Mouse (Mus musculus) intestine, embryonic 16.5 days (tissue): ENCODE measurements around the gene Rrnad1. TPM values are rescaled to one million over a fixed set of nuclear protein-coding genes. Genes with fewer than 3 reads are reported as not detected.
A peak's percentile ranks its signal among the peaks of the same experiment; 100 is the strongest.

Source experiments
- ATAC-seq: fragments of 200-750 bp; cut with Nextera tagmentation; 2 replicates; pipeline ENCODE4 v1.8.0; 2017; ENCODE audit warnings: moderate TSS enrichment, moderate library complexity
- H3K27ac ChIP-seq: fragments of 300-500 bp; sonication (generic); 2 replicates; pipeline ENCODE4 v1.5.1; 2014; ENCODE audit warnings: mild to moderate bottlenecking, low read length
- H3K27me3 ChIP-seq: fragments of 300-500 bp; sonication (generic); replicated peaks from 2 replicates; pipeline ENCODE4 v1.6.1; 2014; ENCODE audit warnings: low read length, control low read depth, mixed read lengths; ENCODE audit not compliant: control insufficient read depth, insufficient read depth
- H3K36me3 ChIP-seq: fragments of 300-500 bp; sonication (generic); 2 replicates; pipeline ENCODE4 v1.6.1; 2014; ENCODE audit warnings: low read length, control low read depth; ENCODE audit not compliant: control insufficient read depth, insufficient read depth
- H3K4me1 ChIP-seq: fragments of 300-500 bp; sonication (generic); 2 replicates; pipeline ENCODE4 v1.6.1; 2014; ENCODE audit warnings: low read length, control low read depth, mixed read lengths; ENCODE audit not compliant: control insufficient read depth, insufficient read depth
- H3K4me2 ChIP-seq: fragments of 300-500 bp; sonication (generic); 2 replicates; pipeline ENCODE4 v1.6.1; 2014; ENCODE audit warnings: low read depth, low read length, control low read depth
- H3K4me3 ChIP-seq: fragments of 300-500 bp; sonication (generic); 2 replicates; pipeline ENCODE4 v1.5.1; 2014; ENCODE audit warnings: mild to moderate bottlenecking, low read length
- H3K9ac ChIP-seq: fragments of 300-500 bp; sonication (generic); 2 replicates; pipeline ENCODE4 v1.6.1; 2014; ENCODE audit warnings: low read depth, low read length
- H3K9me3 ChIP-seq: fragments of 300-500 bp; sonication (generic); 2 replicates; pipeline ENCODE4 v1.6.1; 2016; ENCODE audit warnings: low read length, control low read depth; ENCODE audit not compliant: control insufficient read depth
- WGBS: fragments of 180-500 bp; shearing (Covaris S2); extraction: QIAGEN DNeasy Blood & Tissue Kit; methylation state at CpG from one replicate; pipeline ENCODE4 v1.1.7; 2014; 5-methylcytosine and 5-hydroxymethylcytosine counted together
- polyA plus RNA-seq: library from polyadenylated mRNA; unstranded; fragments of >200 nt; fragmentation: Nextera tagmentation; extraction: Ambion mirVana; gene quantifications from 2 replicates; pipeline ENCODE4 v1.2.1, GENCODE M21; 2015

The Rrnad1 gene
- polyA plus RNA-seq, 1 experiment from 2014 or later: 14.2 TPM

DNA sequence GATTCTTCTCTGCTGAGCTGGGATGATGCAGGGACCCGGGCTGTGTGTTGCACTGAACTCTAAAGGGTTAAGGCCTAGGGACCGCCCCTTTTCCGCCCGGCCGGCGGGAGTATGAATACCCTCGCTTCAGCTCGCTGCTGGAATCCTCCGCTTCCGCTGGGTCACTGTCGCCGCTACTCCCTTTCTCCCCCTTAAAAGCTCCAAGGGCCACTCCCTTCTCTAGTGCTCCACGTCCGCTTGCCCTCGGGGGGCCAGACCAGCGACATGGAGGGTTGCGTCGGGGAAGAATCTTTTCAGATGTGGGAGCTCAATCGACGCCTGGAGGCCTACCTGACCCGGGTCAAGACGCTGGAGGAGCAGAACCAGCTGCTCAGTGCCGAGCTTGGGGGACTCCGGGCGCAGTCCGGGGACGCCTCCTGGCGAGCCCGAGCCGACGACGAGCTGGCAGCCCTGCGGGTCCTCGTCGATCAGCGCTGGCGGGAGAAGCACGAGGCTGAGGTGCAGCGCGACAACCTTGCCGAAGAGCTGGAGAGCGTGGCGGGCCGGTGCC is 40.5 kb upstream of the Rrnad1 start, which contains the start of gene Nes:
Gene Nes (plus strand): TSS at position 140 of the 550 bp plus-strand sequence.
- under 1% methylated on average over 44 of the region's 44 CpGs for WGBS
- Histone ChIP-seq H3K36me3 (no peaks in the 10 kb centered on the region), H3K27me3 (0 out of 2 replicates have a peak, but pooled peaks cover 4% of the 10 kb centered on the region), H3K9me3 (no peaks in the 10 kb centered on the region), H3K4me2 (peak within 1 kb of the TSS; percentile 93), H3K27ac (peak within 1 kb of the TSS; percentile 74), H3K4me3 (peak within 1 kb of the TSS; percentile 64), H3K4me1 (peaks cover 42% of the 10 kb centered on the region), H3K9ac (peak within 1 kb of the TSS; percentile 82)
- peak; percentile 78 for ATAC-seq

DNA sequence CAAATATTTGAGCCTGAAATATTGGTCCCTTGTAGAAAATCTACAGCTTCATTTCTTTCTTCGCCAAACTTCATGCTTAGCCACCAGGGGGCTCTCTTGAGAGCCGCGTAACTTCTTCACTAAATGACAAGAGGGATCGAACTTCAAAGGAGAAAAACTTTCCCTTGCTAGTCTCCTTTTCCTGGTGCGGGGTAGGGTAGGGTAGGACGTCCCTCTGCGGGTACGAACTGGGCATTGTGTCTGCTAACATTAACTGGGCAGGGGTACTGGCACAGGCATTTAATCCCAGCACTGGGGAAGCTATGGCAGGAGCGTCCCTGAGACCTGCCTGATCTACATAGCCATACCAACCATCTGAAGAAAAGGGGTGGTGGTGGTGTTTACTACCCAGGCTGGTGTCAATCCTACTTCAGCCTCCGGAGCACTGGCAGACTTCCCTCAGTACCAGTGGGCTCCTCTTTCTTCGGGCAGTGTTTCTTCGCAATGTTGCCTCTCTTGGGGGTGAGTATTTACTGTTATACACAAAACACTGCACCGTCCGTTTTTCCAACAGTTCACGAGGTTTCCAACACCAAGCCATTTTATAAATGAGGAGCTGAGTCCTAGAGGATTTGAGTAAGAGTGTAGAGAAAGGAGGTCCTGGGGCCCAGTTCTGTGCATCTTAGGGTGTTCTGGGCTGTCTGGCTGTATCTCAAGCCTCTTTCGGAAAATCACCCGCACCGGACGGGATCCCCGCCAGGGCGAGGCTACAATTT is 39.8 kb upstream of the Rrnad1 start:
- peak; percentile 18; the same call in 1 of the 2 replicates for ATAC-seq

DNA sequence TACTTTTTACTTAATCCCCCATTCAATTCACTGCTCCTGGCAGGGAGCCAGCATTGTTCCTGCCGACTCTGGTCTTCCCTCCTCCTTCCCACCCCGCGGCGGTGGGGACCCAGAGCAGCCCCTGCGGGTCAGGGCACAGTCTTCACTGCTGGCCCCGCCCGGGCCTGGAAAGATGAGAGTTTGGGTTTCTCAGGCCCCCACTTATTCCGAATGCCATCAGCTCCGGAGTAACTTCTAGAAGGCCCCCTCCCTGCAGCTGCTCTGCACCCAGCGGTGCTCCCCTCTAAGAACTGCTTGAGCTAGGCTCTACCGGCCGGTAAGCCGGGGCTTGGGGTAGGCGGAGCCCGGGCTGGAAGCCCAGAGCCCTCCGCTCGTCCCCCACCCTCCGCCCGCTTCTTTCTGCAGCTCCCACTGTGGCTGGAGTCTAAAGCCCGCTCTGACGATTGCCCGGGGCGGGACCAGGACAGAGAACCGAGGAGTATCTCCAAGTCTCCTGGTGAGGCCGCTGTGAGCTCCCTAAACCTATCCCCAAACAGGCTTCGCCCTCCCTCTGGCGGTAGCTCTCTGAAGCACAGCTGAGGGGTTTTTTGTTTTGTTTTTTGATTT is 30.2 kb upstream of the Rrnad1 start:
- ATAC-seq: peak; percentile 97
- Histone ChIP-seq H3K9ac (peak overlapping the region; percentile 67), H3K4me2 (peak overlapping the region; percentile 84), H3K36me3 (no peaks in the 10 kb centered on the region), H3K9me3 (no peaks in the 10 kb centered on the region), H3K27me3 (no peaks in the 10 kb centered on the region), H3K27ac (peak overlapping the region; percentile 87), H3K4me3 (peak overlapping the region; percentile 54), H3K4me1 (0 out of 2 replicates have a peak, but pooled peaks cover 3% of the 10 kb centered on the region)
- under 1% methylated on average over 27 of the region's 27 CpGs for WGBS

More for the DNA sequence above, 39.8 kb upstream of the Rrnad1 start:
- Histone ChIP-seq H3K4me2 (peak overlapping the region; percentile 93), H3K9me3 (no peaks in the 10 kb centered on the region), H3K9ac (peak overlapping the region; percentile 82), H3K27me3 (0 out of 2 replicates have a peak, but pooled peaks cover 4% of the 10 kb centered on the region), H3K36me3 (no peaks in the 10 kb centered on the region), H3K27ac (peak overlapping the region; percentile 45; the same call in 1 of the 2 replicates), H3K4me3 (peak overlapping the region; percentile 64), H3K4me1 (peaks cover 42% of the 10 kb centered on the region)
- 1% methylated on average over 21 of the region's 21 CpGs for WGBS

DNA sequence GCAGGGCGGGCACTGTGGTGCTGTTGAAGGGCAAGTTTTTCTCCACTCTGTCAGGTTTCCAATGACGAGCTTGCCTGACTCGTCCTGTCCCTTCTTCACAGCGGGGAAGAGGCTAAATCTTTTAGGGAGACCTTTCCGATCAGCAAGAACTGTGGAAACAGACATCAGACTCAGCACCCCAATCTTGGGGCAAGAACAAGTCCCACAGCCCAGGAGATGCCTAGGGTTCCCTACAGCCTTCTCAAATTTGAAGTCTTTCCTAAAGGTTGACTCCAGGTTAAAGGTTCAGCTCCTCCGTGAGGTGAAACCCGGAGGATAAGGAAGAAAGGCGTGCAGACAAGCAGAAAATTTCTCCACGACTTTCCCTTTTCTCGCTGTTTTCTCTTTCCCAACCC is 29.7 kb upstream of the Rrnad1 start:
- Histone ChIP-seq H3K9ac (peak overlapping the region; percentile 67), H3K4me3 (peak overlapping the region; percentile 54), H3K4me2 (peak overlapping the region; percentile 84), H3K27ac (peak overlapping the region; percentile 87), H3K9me3 (no peaks in the 10 kb centered on the region), H3K36me3 (no peaks in the 10 kb centered on the region), H3K4me1 (0 out of 2 replicates have a peak, but pooled peaks cover 3% of the 10 kb centered on the region), H3K27me3 (no peaks in the 10 kb centered on the region)
- 9% methylated on average over 10 of the region's 10 CpGs for WGBS
- ATAC-seq: no peak

DNA sequence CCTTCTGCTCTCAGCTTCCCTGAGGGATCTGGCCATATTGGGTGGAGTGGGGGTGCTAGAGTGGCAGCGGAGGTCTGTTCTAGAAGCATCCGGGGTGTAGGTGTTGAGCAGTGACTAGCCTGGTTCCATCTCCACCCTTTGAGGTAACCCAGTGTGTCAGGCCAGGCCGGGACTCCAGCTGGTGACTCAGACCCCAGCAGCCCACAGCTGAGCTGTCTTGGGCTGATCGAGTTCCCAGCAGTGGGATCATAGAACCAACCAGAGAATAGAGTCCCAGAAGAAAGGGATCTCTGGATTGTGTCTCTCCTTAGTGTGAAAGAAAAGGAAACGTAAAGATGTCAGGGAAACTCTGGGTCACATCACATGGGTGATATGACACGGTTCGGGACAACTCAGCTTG is 28.9 kb upstream of the Rrnad1 start:
- Histone ChIP-seq H3K4me2 (no peak overlapping the region), H3K4me1 (0 out of 2 replicates have a peak, but pooled peaks cover 3% of the 10 kb centered on the region), H3K27ac (no peak overlapping the region), H3K9ac (no peak overlapping the region), H3K9me3 (no peaks in the 10 kb centered on the region), H3K27me3 (no peaks in the 10 kb centered on the region), H3K36me3 (no peaks in the 10 kb centered on the region), H3K4me3 (no peak overlapping the region)
- ATAC-seq: no peak
- 64% methylated on average over 7 of the region's 7 CpGs for WGBS

DNA sequence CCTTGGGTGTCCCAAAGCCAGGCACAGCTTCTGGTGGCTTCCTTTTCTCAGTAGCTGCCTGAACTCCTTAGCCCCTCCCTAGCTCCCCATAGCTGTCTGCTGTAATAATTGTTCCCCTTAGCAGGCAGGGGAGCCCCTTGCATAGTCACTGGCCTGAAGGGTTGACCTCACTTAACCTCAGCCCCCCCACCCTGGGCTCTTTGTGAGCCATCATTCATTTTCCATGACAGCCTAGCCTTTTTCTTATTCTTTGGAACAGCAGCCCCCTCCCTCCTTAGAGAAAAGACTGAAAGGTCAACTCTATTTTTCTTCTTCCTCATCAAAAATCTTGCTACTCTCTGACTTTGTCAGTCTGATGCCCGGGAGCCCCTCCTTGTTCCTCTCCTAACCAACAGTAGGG is 28.4 kb upstream of the Rrnad1 start:
- no peak for ATAC-seq
- H3K27ac ChIP-seq: no peak overlapping the region
- WGBS: 61% methylated on average over 1 of the region's 1 CpGs

DNA sequence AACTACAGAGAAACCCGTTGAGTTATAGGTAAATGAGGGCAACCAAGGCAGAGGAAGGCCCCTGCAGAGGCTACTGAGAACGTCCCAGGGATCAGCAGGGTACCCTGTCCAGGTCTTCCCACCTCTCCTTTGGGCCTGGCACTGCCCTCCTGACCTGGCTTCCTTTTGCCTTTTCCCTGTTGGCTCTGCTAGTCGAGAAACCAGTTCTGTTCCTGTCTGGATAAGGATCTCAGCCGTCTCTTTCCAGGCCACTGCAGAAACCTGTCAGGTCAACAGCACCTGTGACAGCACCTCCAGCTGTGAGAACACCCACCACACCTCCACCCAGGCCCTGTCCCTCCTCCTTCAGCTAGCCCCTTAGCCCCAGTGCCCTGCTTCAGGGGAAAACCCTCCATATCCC is 28.0 kb upstream of the Rrnad1 start:
- H3K4me1 ChIP-seq: 0 out of 2 replicates have a peak, but pooled peaks cover 3% of the 10 kb centered on the region
- H3K27ac ChIP-seq: no peak overlapping the region
- ATAC-seq: no peak
- no peak overlapping the region for H3K9ac ChIP-seq
- no peak overlapping the region for H3K4me2 ChIP-seq
- H3K4me3 ChIP-seq: no peak overlapping the region
- no peaks in the 10 kb centered on the region for H3K9me3 ChIP-seq
- no peaks in the 10 kb centered on the region for H3K36me3 ChIP-seq
- 35% methylated on average over 4 of the region's 4 CpGs for WGBS
- no peaks in the 10 kb centered on the region for H3K27me3 ChIP-seq

More for the DNA sequence above, 28.4 kb upstream of the Rrnad1 start:
- Histone ChIP-seq H3K36me3 (no peaks in the 10 kb centered on the region), H3K4me1 (0 out of 2 replicates have a peak, but pooled peaks cover 3% of the 10 kb centered on the region), H3K4me2 (no peak overlapping the region), H3K4me3 (no peak overlapping the region), H3K9me3 (no peaks in the 10 kb centered on the region), H3K9ac (no peak overlapping the region), H3K27me3 (no peaks in the 10 kb centered on the region)

DNA sequence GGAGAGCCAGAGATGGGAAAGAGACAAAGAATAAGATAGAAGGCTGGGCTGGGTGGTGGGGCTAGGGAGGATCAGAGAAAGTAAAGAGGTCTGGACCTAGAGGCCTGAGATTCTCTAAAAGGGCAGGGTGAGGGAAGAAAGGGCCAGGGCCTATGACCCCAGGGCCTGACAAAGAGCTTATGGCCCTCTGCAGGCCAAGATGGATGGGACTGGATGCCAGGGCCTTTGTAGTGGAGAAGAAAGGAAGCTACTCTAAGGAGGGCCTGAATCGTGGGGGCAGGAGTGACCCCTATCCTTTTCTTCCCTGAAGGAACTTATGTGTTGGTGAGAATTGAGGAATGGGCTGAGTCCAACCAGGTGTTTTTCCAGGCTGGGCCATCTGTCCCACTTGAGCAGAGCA is 27.5 kb upstream of the Rrnad1 start:
- H3K36me3 ChIP-seq: no peaks in the 10 kb centered on the region
- no peaks in the 10 kb centered on the region for H3K9me3 ChIP-seq
- no peak overlapping the region for H3K27ac ChIP-seq
- no peaks in the 10 kb centered on the region for H3K27me3 ChIP-seq
- 0 out of 2 replicates have a peak, but pooled peaks cover 3% of the 10 kb centered on the region for H3K4me1 ChIP-seq
- no peak overlapping the region for H3K4me2 ChIP-seq
- ATAC-seq: no peak
- 32% methylated on average over 1 of the region's 1 CpGs for WGBS
- H3K4me3 ChIP-seq: no peak overlapping the region
- H3K9ac ChIP-seq: no peak overlapping the region

DNA sequence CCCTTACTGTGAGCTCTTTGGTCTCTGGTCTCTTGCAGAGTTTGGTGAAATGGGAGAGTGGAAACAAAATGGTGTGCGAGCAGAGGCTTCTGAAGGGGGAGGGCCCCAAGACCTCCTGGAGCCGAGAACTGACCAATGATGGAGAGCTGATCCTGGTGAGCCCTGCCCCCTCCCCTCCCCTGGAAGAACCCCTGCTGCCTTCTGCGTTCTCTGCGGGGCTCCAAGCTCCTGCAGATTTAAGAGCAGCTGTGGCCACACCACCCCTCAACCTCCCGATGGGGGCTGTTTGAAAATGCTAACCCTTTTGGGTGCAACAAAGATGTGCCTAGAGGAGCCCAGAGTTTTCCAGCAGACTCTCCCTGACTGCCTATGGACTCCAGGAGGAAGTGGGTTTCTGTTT is 21.9 kb upstream of the Rrnad1 start:
- WGBS: 14% methylated on average over 5 of the region's 5 CpGs
- Histone ChIP-seq H3K27ac (peak overlapping the region; percentile 23; the same call in 1 of the 2 replicates), H3K9me3 (no peaks in the 10 kb centered on the region), H3K4me3 (peak overlapping the region; percentile 9; the same call in 1 of the 2 replicates), H3K36me3 (no peaks in the 10 kb centered on the region), H3K27me3 (peaks cover 18% of the 10 kb centered on the region), H3K4me2 (peak overlapping the region; percentile 46), H3K4me1 (peaks cover 19% of the 10 kb centered on the region), H3K9ac (peak overlapping the region; percentile 35)
- peak; percentile 76 for ATAC-seq
